Mouse (Mus musculus) layer of hippocampus, postnatal 14 days (tissue): ENCODE measurements around the gene Armcx3. TPM values are rescaled to one million over a fixed set of nuclear protein-coding genes. Genes with fewer than 3 reads are reported as not detected.

Source experiments
- microRNA-seq, 2 experiments: library from miRNA; unstranded; fragments of <30 nt; microRNA quantifications; one replicate each; pipeline ENCODE4 v1.2.0; 2021
- total RNA-seq, 2 experiments: library from RNA; stranded (reverse); gene quantifications; 2 replicates each; pipeline ENCODE4 v1.2.3; 2021

Gene Armcx3
- total RNA-seq, 2 experiments from 2014 or later = 90.3 to 113 TPM

Small RNAs within 50 kb of the gene (microRNA-seq; reads per million reads assigned to microRNA genes)
- gene Mir7093 = 1.1 to 1.4 reads per million in 2 experiments

Other genes with a start within 250 kb of the Armcx3 start
- gene Timm8a1, start 214.7 kb upstream of the Armcx3 start, total RNA-seq = 10 to 100 TPM; 26.7 to 28.3 TPM
- gene Btk, start 173.0 kb upstream of the Armcx3 start, total RNA-seq = 1 to 10 TPM in 1 of 2 experiments, under 1 TPM in 1; 0.90 to 1.6 TPM
- gene Rpl36a, start 170.9 kb upstream of the Armcx3 start, total RNA-seq = 100 to 1,000 TPM; 134 to 163 TPM
- gene Gla, start 155.5 kb upstream of the Armcx3 start, total RNA-seq = 1 to 10 TPM; 8.1 to 8.5 TPM
- 100 to 1,000 TPM; 140 to 142 TPM for gene Hnrnph2, start 155.4 kb upstream of the Armcx3 start, total RNA-seq
- 10 to 100 TPM; 41.4 to 47.6 TPM for gene Armcx4, start 70.1 kb upstream of the Armcx3 start, total RNA-seq
- gene Armcx1, start 38.6 kb upstream of the Armcx3 start, total RNA-seq = 10 to 100 TPM; 48.5 to 55.4 TPM
- 1 to 10 TPM; 7.2 to 7.3 TPM for gene Armcx6, start 5.2 kb upstream of the Armcx3 start, total RNA-seq
- 10 to 100 TPM; 73.6 to 81.4 TPM for gene Armcx2, start 52.6 kb downstream of the Armcx3 start, total RNA-seq
- gene Nxf2, start 208.2 kb downstream of the Armcx3 start, total RNA-seq = under 1 TPM in 1 of 2 experiments, not detected in 1; 0.18 TPM